Mouse (Mus musculus) left cerebral cortex, postnatal 25 days (tissue): ENCODE data around the gene Sorcs2. TPM values are rescaled to one million over a fixed set of nuclear protein-coding genes. Genes with fewer than 3 reads are reported as not detected.

Experiments
- DNase-seq, 2 experiments: peaks; one replicate each; pipeline ENCODE4 v3.0.0; 2022; ENCODE audit warnings: low spot score in 2 of 2, mixed read lengths in 1 of 2
- intact Hi-C: fragments of 180-260 bp; cut with DNase I; formaldehyde crosslinking; loops from one replicate; pipeline ENCODE4 v1.15.1; 2025
- total RNA-seq, 2 experiments: library from RNA; stranded (reverse); gene quantifications; 2 replicates each; pipeline ENCODE4 v1.2.3; 2021

Gene Sorcs2
- total RNA-seq, 2 experiments from 2014 or later = 39.2 to 43.8 TPM

DNA sequence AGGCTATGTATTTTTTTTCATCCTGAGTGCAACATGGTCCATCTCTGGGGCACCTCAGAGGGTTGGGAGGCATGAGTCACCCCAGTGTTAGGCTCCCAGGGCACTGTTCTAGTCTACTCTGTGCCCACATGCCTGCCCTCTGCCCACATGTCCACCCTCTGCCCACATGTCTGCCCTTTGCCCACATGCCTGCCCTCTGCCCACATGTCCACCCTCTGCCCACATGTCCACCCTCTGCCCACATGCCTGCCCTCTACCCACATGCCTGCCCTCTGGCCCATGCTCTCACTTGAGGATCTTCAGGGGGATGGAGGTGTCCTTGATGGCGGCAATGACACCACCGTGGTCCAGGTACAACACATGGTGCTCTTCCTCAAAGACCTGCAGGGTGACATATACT, 354.8 kb downstream of the Sorcs2 start:
- intact Hi-C loops = no loop called here
- no peak for DNase-seq

DNA sequence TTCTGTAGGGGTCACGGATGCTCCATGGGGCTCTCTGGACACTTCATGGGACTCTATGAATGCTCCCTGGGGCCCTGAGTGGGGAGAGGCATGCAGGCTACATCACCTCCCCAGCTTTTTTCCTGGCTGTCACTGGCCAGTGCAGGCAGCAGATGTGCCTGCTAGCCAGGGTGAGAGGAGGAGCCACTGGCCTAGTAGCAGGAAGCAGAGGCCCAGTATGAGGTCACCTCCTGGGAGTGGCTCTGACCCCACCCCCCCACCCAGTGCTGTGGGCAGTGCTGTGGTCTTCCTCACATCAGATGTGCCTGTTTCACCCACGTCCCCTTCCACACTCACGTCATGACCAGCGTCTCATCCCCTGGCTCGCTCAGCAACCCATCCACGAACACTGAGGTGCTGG, 356.2 kb downstream of the Sorcs2 start:
- intact Hi-C loops = no loop called here
- no peak for DNase-seq

DNA sequence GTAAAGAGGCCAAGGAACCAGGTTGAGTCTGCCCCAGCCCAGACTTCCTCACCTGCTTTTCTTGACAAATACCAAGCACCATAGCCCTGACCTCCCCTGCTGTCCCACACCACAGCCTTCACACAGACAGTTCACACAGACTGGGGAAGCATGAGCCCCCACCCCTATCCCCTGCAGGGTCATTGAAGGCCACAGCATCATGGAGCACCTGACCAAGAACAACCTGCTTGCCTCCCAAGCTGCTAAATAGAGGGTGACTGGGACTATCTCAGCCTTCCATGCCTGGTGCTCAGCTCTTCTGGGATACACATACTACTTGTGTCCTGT, 356.7 kb downstream of the Sorcs2 start:
- DNase-seq = no peak
- intact Hi-C loops = no loop called here

DNA sequence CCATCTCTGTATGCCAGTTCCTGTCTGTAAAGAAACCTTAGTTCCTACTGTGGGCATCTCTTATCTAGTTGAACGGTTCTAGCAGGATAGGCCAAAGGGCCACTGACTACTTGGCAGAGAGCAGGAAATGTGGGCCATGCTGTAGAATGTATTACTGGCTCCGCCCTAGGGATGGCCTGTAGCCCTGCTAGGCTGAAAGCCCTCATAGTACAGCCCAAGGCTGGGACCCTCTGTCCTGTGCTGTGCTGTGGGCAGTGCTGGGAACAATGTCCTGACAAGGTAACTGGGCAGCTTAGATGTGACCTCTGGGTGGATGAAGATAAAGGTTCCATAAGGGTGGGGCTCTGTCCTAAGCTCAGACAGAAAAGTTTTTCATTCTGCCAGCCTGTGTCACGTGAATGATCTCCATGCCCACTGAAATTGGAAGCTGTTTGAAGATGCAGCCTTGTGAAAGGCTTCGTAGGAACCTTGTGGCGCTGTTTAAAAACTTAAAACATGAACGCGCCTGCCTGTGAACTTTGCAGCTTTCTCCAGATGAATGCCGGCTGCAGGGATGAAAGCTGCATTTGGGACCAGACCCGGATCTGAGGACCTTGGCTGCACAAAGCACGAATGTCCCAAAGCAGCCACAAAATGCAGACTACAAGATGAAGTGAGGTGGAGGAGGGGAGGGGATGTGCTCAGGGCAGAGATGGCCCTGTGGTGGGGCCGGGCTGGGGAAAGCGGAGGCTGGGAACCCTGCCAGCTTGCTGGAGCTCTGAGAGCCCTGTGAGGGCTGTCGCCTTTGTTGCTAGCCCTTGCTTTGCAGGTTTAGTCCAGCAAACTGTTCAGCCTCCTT, 357.3 kb downstream of the Sorcs2 start:
- DNase-seq = peak; percentile 11 to 37
- intact Hi-C loops = no loop called here

DNA sequence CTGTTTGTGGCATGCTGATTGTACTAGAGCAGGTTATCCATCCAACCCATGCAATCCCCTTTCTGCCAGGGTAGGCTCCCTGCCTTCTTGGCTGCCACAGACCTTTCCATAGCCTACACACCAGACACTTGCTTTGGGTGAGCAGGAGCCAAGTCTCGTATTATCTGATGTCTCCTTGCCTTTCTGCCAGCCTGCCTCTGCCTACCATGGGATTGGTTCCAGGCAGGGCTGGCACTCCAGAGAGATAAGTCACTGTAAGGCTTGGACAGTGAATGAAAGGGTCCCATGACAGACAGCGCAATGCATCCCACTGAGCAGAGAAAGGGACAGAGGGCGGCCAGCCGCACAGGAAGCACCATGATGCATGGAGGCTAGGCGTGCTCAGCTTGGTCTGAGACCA, 358.3 kb downstream of the Sorcs2 start:
- intact Hi-C loops = no loop called here
- DNase-seq = no peak

DNA sequence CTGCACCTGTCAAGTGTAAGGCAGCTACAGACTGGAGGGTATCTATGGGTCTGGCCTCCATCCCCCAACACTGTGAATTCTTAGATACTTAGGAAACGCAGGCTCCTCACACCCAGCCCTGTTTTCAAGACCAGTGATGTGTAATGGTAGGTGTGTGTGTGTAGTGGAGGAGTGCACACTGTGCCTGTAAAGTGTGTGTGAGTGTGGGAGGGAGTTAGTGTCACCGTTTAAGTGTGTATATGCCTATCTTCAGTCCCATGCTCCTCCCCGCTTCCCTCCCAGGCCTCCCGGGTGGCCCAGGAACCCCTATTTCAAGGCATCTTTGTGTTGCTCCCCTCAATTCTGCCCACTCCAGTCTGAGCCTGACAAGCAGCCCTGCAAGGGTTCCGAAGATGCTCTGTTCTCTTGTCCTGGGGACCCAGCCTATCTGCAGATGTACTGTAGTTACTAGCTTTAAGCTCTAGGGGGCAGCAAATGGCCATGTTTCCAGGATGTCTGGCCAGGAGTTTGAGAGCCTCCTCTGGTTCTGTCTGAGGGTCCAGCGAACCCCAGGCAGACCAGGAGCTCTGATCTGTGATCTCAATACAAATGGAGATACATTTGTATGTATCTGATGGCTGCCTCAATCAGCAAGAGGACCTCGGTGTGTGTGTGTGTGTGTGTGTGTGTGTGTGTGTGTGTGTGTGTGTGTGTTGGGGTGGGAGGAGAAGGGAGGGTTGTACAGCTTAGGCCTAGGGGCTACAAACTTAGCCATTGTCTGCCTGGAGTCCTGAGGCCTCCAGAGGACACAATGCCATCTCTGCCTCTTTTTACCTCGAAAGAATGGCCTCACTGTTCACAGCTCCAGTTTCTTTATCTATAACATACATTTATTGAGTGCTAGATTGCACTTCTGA, 364.2 kb downstream of the Sorcs2 start:
- peak; percentile 64 to 74 for DNase-seq
- intact Hi-C loops = loop anchor here (1.0 to 5.0 kb wide), 2 partner anchors 179 to 365 kb away; partner anchors contain the start of gene Sorcs2

DNA sequence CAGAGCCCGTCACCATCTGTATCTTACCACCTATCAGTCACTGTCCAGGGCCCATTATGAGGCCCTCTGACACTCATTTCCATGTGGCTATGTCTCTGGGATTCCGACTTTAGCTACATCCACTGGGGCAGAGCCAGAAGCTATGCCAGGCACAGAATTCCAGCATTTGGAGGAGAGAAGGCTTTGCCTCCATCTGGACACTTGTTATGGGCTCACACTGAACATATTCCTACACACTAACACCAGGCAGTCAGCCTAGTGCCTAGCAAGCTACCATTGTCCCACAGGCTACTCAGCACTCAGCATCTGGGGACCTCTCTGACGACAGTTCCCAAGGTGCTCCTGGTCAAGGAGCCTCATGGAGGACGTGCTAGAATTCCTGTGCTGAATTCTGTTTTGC, 372.9 kb downstream of the Sorcs2 start:
- peak in 1 of 2 experiments; percentile 38 for DNase-seq
- intact Hi-C loops = no loop called here

DNA sequence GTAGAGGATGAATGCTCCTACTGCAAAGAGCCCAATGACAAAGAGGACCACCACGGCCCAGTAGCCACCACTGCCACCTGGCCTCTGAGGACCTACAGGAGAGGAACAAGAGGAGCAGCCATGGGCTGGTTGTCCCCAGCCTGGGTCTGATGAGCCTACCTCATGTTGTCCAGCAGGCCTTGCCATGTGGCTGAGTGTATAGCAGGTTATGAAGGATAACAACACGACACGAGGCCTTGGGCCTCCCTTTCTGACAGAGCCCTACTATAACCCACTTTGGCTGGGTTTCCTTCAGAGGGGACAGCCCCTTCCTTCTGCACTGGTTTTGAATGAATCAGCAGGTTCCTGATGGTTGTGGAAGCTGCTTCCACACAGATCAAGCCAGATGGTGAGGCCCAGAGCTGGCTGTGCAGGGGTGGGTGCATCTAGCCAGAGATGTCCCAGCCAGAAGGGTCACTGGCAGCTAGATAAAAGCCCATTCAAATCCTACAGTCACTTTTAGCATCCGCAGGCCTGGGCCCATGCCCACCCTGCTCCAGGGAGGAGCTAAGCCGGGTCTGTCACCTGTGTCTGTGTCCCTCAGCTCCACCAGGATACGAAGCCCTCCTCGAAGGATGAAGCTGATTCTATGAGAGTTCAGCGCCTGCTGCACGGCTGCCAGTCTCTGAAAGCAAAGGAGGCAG, 373.8 kb downstream of the Sorcs2 start:
- DNase-seq = peak in 1 of 2 experiments; percentile 46
- intact Hi-C loops = no loop called here

DNA sequence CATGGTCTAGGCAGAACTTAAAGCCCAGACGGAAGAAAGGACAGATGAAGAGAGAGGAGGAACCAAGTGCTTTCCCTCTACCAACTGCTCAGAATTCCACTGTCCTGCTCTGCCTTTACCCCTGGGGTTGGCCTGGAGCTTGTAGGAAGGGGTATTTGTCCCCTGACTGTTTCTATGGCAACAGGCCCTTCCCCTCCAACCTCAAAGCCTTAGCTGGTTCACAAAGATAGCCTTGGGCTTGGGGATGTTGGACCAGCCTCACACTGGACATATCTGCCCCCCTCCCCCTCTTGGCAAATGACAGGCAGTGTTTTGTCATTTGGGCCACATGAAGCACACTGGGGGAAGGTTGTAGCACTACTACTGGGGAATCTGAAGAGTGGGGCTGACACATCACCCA, 375.6 kb downstream of the Sorcs2 start:
- no peak for DNase-seq
- intact Hi-C loops = no loop called here

DNA sequence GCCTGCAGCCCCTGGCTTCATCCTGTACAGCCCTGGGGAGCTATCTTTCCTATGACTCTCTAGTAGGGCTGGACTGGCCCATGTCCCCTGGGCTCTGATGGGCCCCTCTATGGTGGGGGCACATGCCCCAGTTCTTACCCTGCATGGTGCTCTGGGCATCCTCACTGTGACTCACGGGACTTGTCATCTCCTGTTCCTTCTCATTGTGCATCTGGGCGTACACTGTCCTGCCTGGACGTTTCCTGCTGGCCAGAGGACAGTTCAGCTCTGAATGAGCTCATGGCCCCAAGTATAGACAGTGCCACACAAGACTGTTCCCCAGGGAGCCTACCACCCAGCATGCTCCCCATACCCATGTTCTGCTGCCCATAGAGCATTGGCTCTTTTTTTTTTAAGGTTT, 376.8 kb downstream of the Sorcs2 start:
- intact Hi-C loops = no loop called here
- no peak for DNase-seq

DNA sequence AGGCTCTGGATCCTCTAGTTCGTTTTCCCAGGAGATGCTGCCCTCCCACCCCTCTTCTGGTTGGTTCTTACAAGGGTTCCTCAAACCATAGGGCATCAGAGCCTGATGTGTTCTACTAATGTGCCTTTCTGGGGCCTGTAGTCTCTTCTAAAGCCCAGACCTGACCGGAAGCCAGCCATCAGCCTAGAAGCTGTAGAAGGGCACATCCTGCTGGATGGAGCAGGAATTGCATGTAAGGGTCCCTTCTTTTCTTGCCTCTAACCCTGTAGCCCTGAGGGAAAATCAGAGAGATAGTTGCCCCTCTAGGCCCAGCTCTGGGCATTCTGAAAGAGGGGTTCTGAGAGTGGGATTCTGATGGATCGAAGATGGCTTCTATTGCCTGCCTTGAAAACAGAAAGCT, 379.6 kb downstream of the Sorcs2 start:
- no peak for DNase-seq
- intact Hi-C loops = no loop called here

DNA sequence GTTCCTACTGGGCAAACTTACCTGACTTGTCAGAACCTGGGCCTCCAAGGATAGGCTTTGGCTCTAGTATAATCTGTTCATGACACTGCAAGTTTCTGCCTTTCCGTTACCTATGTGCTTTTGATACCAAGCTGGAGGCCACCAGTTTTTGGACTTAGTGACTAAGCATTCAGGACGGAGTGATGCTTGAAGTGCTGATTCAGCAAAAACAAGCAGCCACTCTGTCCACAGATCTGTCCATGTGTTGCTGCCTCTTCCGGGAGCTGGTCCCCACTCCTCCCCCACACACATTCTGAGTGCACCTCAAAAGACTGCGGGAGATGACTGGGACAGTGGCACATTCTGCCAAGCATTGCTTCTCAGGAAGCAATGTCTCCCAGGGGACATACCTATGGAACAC, 388.5 kb downstream of the Sorcs2 start:
- intact Hi-C loops = no loop called here
- no peak for DNase-seq

DNA sequence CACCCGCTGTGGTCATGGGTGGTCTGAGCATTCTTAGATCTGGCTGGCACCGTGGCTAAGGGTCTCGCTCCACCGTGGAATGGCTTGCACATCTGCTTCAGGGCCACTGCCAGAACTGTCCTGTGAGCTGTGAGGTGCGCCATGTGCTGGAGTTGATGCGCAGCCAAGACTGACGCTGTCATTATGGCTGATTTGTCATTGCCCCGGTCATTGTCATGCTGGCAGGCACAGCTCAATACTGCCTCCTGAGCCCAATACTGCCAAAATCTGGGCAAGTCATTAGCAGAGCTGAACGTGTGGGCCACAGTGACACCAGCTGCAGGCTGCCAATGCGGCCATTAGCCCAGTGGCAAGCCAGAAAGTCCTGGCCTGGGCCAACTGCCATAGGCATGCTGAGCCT, 390.3 kb downstream of the Sorcs2 start:
- no peak for DNase-seq
- intact Hi-C loops = no loop called here

DNA sequence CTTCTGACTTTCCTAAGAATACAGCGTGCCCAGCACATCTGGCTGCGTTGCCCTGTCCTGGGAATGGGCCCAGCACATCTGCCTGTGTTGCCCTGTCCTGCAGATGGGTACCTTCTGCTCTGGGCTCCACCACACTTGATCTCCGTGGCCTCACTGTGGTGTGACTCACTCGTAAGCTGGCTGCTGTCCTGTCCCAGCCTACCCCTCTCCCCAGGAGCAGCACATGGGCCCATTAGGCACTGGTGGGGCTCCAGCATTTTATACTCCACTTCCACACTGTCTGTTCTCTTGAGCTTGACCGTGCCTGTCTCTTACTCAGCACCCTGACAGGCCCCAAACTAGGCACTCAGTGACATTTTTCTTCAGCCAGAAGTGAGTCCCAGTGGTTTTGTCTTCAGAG, 391.4 kb downstream of the Sorcs2 start:
- no peak for DNase-seq
- intact Hi-C loops = no loop called here

DNA sequence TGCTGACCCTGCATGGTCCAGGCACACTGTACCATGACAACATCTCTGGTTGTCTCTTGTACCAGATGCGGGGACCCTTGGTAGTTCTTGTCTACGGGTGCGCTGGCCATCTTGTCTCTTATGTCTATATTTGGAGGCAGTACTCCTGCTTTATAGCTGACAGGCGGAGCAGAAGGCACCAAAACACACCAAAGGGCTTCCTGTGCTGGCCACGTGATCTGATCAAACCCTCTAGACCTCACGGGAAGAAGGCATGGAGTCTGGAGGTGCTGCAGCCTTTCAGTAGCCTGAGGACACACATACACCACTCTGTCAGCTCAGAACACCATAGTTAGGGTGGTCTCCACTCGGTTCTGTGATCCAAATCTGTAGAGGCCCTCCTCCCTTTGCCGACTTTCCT, 391.8 kb downstream of the Sorcs2 start:
- intact Hi-C loops = no loop called here
- DNase-seq = no peak

DNA sequence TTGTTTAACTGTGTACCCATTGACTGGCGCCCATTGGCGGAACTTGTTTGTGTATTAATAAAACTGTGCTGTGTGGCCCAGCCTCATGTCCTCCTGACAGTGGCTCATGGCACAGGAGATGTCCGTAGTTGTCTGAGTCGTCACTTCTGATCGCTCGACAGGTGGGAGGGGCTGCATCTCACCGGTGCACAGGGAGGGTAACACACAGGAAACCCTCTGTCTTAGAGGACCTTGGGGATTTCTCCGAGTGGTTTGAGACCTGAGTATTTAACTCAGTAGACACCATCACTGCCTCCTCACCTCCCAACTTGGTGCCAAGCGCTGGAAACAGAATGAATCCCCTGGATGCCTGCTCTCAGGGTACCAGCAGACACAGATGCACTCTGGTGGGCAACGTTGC, 394.1 kb downstream of the Sorcs2 start:
- no peak for DNase-seq
- intact Hi-C loops = no loop called here

DNA sequence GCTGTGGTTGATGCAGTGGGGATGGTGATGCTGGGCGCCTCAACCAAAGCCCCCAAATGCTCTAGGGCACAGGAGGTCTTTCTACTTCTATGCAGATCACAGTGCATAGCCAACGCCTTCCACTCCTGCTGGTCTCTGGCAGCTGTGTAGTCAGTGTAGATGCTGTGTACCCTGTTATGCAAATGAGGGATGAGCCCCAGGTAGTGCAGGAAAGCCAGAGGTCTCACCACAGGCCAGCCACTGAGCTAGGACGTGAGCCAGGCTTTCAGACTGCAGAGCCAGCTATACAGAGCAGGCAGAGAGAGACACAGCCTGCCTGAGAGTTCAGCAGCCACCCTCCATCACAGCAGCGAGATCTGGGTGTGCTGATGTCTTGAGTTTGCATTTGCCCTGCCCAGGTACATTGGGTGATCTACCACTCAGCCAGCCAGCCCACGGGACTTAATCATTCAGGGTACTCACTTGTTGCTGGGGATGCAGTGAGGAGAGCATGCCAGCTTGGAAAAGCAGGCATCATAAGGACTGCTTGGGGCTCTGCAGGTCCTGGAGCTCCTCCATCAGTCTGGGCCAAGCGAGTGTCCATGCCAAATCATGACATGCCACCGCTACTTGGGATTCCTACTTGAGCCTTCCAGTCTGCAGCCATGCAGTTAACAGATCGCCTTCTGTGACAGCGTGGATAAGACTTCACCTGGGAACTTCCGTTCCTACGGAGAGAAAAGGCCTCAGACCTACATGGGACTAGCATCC, 407.8 kb downstream of the Sorcs2 start:
- no peak for DNase-seq
- intact Hi-C loops = no loop called here

DNA sequence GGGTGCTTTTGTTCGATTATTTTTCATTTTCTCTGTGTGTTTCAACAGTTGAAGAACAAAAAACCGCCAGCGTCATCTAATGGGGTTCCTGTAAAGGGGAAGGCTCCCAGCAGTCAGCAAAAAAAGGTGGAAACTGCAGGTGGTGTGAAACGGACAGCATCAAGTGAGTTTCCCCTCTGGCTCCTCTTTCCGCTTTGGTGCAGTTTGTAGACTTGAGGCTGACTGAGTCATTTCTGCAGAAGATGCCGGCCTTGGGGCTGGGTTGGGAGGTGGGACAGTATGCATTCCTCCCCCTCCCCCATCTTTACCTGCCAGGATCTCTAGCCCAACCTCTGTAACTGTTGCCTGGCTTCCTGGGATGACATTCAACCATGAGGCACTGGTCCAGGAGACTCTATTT, 408.4 kb downstream of the Sorcs2 start:
- no peak for DNase-seq
- intact Hi-C loops = no loop called here

DNA sequence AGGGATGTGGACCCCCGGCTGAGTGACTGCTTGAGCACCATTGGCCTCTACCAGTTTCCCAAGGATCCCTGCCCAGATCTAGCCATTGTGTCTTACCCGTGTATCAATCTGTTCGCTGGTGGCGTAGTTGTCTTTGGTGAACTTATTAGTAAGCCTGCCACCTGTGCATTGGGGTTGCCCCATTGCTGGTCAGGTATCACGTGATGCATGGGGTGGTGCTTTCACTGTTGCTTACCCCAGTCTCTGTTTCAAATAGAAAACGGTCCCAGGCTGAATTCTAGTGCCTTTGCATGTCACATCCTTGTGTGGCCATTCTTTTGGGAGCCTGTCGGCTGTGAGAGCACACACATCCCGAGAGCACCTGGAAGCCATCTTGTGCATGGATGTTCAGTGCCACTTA, 409.9 kb downstream of the Sorcs2 start:
- no peak for DNase-seq
- intact Hi-C loops = no loop called here

DNA sequence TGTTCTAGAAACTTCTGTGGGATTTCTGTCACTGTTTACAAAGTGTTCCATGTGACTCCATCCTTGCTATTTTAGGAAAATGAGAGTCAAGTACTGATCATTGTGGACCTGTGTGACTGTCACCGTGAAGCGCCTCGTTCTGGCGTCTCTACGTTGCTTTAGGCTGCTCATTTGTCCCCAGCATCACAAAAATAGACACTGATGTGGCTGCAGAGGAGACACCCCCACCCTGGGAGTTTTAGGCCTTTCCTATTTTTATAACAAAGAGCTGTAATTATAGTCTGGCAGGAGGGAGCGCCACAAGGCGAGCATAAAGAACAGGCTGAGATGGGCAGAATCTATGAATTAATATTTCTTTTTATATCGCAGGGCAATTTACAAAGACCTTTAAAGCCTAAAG, 412.3 kb downstream of the Sorcs2 start:
- DNase-seq = peak; percentile 34 to 85
- intact Hi-C loops = no loop called here
